Mouse (Mus musculus): Measurements from ENCODE around the gene Vamp8.

GRCm38 (mm10) chr6:72382494-72382893, 8.0 kb downstream of the Vamp8 start:
- TF ChIP-seq POLR2A (IDR thresholded peaks at IDR 0.05; ENCODE audit: borderline replicate concordance, extremely low read depth, insufficient read depth, insufficient read length, poor library complexity, severe bottlenecking) = no peak
- no peak for TF ChIP-seq CTCF (IDR thresholded peaks at IDR 0.05; ENCODE audit: borderline replicate concordance, extremely low read depth, insufficient read depth, insufficient read length)

Data from brain, embryonic 14.5 days (tissue).